18 mouse cellular contexts compared by ENCODE assay signal in the genomic region with DNA sequence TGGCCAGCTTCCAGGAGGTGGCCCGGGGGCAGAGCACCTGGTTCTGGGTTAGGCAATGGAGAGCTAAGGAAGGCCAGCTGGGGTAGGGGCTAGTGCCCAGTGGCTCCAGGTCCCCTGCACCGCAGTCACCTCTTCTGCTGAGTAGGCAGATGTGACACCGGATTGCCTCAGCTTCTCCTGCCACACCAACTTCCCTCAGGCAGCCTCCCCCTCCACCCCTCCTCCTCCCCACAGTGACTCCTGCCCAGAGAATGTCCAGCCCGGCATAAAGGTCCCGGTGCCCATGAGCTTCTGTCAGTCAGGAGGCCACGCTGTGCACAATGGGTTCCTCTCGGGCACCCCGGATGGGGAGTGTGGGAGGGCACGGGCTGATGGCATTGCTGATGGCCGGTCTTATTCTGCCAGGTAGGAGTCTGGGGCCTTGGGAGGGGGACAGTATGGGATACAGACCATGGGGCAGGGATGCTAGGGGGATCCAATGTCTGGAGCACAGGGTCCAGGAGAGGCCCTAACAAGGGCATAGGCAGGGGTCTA. TPM values are rescaled to one million over a fixed set of nuclear protein-coding genes. Genes with fewer than 3 reads are reported as not detected.
DNase-seq lines count a peak whose midpoint lies in the region; ATAC-seq lines count a peak whose summit lies in the region.
"Had no signal": no experiment of that assay in that cellular context is flagged by ENCODE, and none has a peak within 500 bp of the region (broad histone marks: within the 10 kb centered on the region; RNA-seq: fewer than 3 reads in every experiment).

A gene (plus strand): TSS at position 248 of the 534 bp plus-strand sequence.

- H3K4me2 ChIP-seq in heart, embryonic 15.5 days: no peak within 1 kb of the TSS
- H3K4me2 ChIP-seq: forebrain, embryonic 15.5 days; midbrain, embryonic 12.5 days had no signal

- no peaks in the 10 kb centered on the region for H3K9me3 ChIP-seq in heart, embryonic 15.5 days (replicated peaks)
- H3K9me3 ChIP-seq: forebrain, embryonic 15.5 days; midbrain, embryonic 12.5 days had no signal

- WGBS in heart, embryonic 15.5 days: 76% methylated on average over 10 of the region's 10 CpGs

- DNase-seq in heart, postnatal 14 days: no peak
- DNase-seq in 3134 (ENCODE audit: extremely low read depth, insufficient read length, low spot score) (peak; percentile 76), 3T3-L1 (ENCODE audit: low read depth, low spot score) (peak; percentile 81)
- DNase-seq in adrenal gland, postnatal 36 days: peak; percentile 54 to 61
- no peak for DNase-seq in frontal cortex, postnatal 10 days (ENCODE audit: low spot score in 2 of 2)
- DNase-seq in right cerebral cortex, postnatal 14 days: no peak
- DNase-seq: cerebellum, adult 11 months; gastrocnemius, postnatal 36 days; kidney, adult 11 months; kidney, postnatal 4 days; lung, postnatal 10 days; thymus, postnatal 4 days had no signal

- H3K9ac ChIP-seq in heart, embryonic 15.5 days: no peak within 1 kb of the TSS
- H3K9ac ChIP-seq: forebrain, embryonic 15.5 days; midbrain, embryonic 12.5 days had no signal

- ATAC-seq in heart, embryonic 15.5 days (replicated peaks; ENCODE audit: insufficient number of reproducible peaks, insufficient read depth, low FRiP score, low read depth): no peak
- ATAC-seq: forebrain, embryonic 15.5 days had no signal

- no peaks in the 10 kb centered on the region for H3K36me3 ChIP-seq in heart, embryonic 15.5 days
- H3K36me3 ChIP-seq: forebrain, embryonic 15.5 days; G1E; midbrain, embryonic 12.5 days had no signal

- H3K27me3 ChIP-seq in heart, embryonic 15.5 days: no peaks in the 10 kb centered on the region
- H3K27me3 ChIP-seq: forebrain, embryonic 15.5 days; midbrain, embryonic 12.5 days had no signal

- peak within 1 kb of the TSS; percentile 99 for H3K27ac ChIP-seq in heart, embryonic 15.5 days
- H3K27ac ChIP-seq: forebrain, embryonic 15.5 days; midbrain, embryonic 12.5 days had no signal

- no peak within 1 kb of the TSS for H3K4me3 ChIP-seq in heart, embryonic 15.5 days
- H3K4me3 ChIP-seq: forebrain, embryonic 15.5 days; midbrain, embryonic 12.5 days had no signal

- peaks cover 41% of the 10 kb centered on the region for H3K4me1 ChIP-seq in heart, embryonic 15.5 days (replicated peaks)
- H3K4me1 ChIP-seq: midbrain, embryonic 12.5 days had no signal

- intact Hi-C loops in heart, postnatal 14 days (cut with DNase I): no loop called here

RNA-seq across cellular contexts. Expression of the gene that starts here (rescaled TPM):
- 0.47 and 0.59 TPM in 2 replicates for polyA plus RNA-seq in heart, embryonic 15.5 days (2015; fragmentation: Nextera tagmentation; extraction: Ambion mirVana)
- total RNA-seq in heart, postnatal 14 days (2021): under 1 TPM; 0.15 to 0.17 TPM
- 1 to 10 TPM in 1 of 2 experiments, under 1 TPM in 1; 0.56 to 1.4 TPM for total RNA-seq in adrenal gland, postnatal 36 days (2021)
- total RNA-seq: common myeloid progenitor, adult 5-6 weeks; G1E; gastrocnemius, postnatal 36 days; liver, adult 2 months had no signal
- polyA plus RNA-seq: G1E; liver, adult 2 months had no signal

Comparison
In these comparisons a context has a peak if more than half of its experiments do, and no peak if none do; other contexts are left out.
1. DNase-seq: peak in 3134 (single experiment), 3T3-L1 (single experiment) and adrenal gland, postnatal 36 days (2 of 2); none in heart, postnatal 14 days (0 of 2), frontal cortex, postnatal 10 days (0 of 2) and right cerebral cortex, postnatal 14 days (single experiment).